Mouse (Mus musculus): ENCODE measurements around the gene Mast3.

DNA sequence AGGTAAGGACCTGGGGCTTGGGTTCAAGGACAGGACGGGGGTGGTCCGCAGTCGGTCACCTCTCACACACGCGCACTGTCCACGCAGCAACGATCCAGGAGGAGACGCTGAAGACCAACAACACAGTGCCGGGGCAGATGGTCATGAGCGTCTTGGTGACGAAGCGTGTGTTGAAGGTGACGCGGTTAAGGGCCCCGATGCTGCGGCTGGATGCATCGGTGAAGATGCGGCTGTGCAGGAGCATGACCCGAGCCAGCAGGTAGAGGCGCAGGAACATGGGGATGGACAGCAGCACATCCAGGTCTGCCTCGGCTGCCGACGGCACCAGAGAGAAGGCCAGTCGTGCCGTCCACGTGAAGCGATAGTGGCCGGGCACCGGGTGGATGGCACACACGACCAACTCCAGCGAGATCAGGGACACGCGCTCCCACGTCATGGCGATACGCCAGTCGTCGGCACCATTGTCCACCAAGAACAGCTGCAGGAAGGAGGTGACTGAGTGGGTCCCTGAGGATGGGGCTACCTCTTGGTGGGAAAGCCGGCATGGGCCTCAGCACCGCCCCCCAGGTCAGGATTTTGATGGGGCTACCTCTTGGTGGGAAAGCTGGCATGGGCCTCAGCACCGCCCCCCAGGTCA, 47.9 kb upstream of the Mast3 start:
- TF ChIP-seq CTCF (IDR thresholded peaks at IDR 0.05; ENCODE audit: borderline replicate concordance, extremely low read depth, insufficient read depth, insufficient read length) (no peak), POLR2A (IDR thresholded peaks at IDR 0.05; ENCODE audit: borderline replicate concordance, extremely low read depth, insufficient read depth, insufficient read length, poor library complexity, severe bottlenecking) (no peak)
